Mouse (Mus musculus): ENCODE results near the gene Casz1. TPM values are rescaled to one million over a fixed set of nuclear protein-coding genes. Genes with fewer than 3 reads are reported as not detected.

Casz1 gene
- polyA plus RNA-seq, 1 experiment, result 120 TPM

- Histone ChIP-seq H3K36me3 (ENCODE audit: control insufficient read depth, insufficient read depth, low read length) (peaks cover 20% of the 10 kb centered on the region), H3K4me1 (ENCODE audit: control insufficient read depth, insufficient read depth, insufficient read length, low read length) (peaks cover 2% of the 10 kb centered on the region; the same call in 1 of the 2 replicates), H3K4me3 (ENCODE audit: low read depth, low read length) (no peak overlapping the region), H3K27me3 (ENCODE audit: control insufficient read depth, insufficient read depth, low read length) (no peaks in the 10 kb centered on the region), H3K27ac (ENCODE audit: insufficient read depth, low read depth, low read length) (no peak overlapping the region)
- TF ChIP-seq POLR2A (IDR thresholded peaks at IDR 0.05; ENCODE audit: low read depth, low read length) (no peak), CTCF (IDR thresholded peaks at IDR 0.05; ENCODE audit: extremely low read depth, insufficient read length, insufficient replicate concordance, low read depth, low read length) (no peak)
- WGBS, result 82% methylated on average over 11 of the region's 11 CpGs
Measured at GRCm38 (mm10) chr4:148920610-148921009, 116.4 kb downstream of the Casz1 start.

GRCm38 (mm10) chr4:148922221-148922700, 118.0 kb downstream of the Casz1 start:
- no peaks in the 10 kb centered on the region for H3K27me3 ChIP-seq (ENCODE audit: control insufficient read depth, insufficient read depth, low read length)
- no peak overlapping the region for H3K27ac ChIP-seq (ENCODE audit: insufficient read depth, low read depth, low read length)
- TF ChIP-seq POLR2A (IDR thresholded peaks at IDR 0.05; ENCODE audit: low read depth, low read length), result no peak
- TF ChIP-seq CTCF (IDR thresholded peaks at IDR 0.05; ENCODE audit: extremely low read depth, insufficient read length, insufficient replicate concordance, low read depth, low read length), result no peak
- H3K36me3 ChIP-seq (ENCODE audit: control insufficient read depth, insufficient read depth, low read length), result peaks cover 20% of the 10 kb centered on the region
- H3K4me1 ChIP-seq (ENCODE audit: control insufficient read depth, insufficient read depth, insufficient read length, low read length), result peaks cover 4% of the 10 kb centered on the region; the same call in 1 of the 2 replicates
- 73% methylated on average over 16 of the region's 16 CpGs for WGBS
- no peak overlapping the region for H3K4me3 ChIP-seq (ENCODE audit: low read depth, low read length)

GRCm38 (mm10) chr4:148923414-148923813, 119.2 kb downstream of the Casz1 start:
- Histone ChIP-seq H3K4me1 (ENCODE audit: control insufficient read depth, insufficient read depth, insufficient read length, low read length) (peaks cover 4% of the 10 kb centered on the region; the same call in 1 of the 2 replicates), H3K4me3 (ENCODE audit: low read depth, low read length) (no peak overlapping the region), H3K27ac (ENCODE audit: insufficient read depth, low read depth, low read length) (peak overlapping the region; percentile 8; the same call in 1 of the 2 replicates), H3K27me3 (ENCODE audit: control insufficient read depth, insufficient read depth, low read length) (no peaks in the 10 kb centered on the region), H3K36me3 (ENCODE audit: control insufficient read depth, insufficient read depth, low read length) (peaks cover 20% of the 10 kb centered on the region)
- TF ChIP-seq POLR2A (IDR thresholded peaks at IDR 0.05; ENCODE audit: low read depth, low read length) (no peak), CTCF (IDR thresholded peaks at IDR 0.05; ENCODE audit: extremely low read depth, insufficient read length, insufficient replicate concordance, low read depth, low read length) (no peak)
- WGBS, result 69% methylated on average over 9 of the region's 9 CpGs

DNA sequence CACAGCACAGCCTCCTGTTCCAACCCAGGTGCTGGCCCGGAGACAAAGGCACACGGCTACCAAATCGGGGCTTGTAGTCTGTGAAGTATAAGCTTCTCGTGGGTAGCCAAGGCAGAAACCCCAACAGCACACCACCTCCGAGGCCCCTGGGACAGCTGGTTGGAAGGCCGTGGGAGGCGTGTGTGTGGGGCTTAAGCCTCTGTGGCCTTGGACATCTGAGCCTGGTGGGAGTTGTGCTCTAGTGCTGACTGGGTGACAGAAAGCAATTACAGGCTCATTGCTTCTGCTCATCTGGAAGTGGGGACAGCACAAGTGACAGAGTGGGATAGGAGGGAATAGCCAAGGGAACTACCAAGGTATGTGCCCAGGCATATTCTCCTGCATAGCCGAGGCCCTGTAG, 119.7 kb downstream of the Casz1 start:
- no peaks in the 10 kb centered on the region for H3K27me3 ChIP-seq (ENCODE audit: control insufficient read depth, insufficient read depth, low read length)
- TF ChIP-seq POLR2A (IDR thresholded peaks at IDR 0.05; ENCODE audit: low read depth, low read length) (no peak), CTCF (IDR thresholded peaks at IDR 0.05; ENCODE audit: extremely low read depth, insufficient read length, insufficient replicate concordance, low read depth, low read length) (no peak)
- no peak overlapping the region for H3K4me3 ChIP-seq (ENCODE audit: low read depth, low read length)
- WGBS, result 76% methylated on average over 8 of the region's 8 CpGs
- peaks cover 4% of the 10 kb centered on the region; the same call in 1 of the 2 replicates for H3K4me1 ChIP-seq (ENCODE audit: control insufficient read depth, insufficient read depth, insufficient read length, low read length)
- peaks cover 26% of the 10 kb centered on the region for H3K36me3 ChIP-seq (ENCODE audit: control insufficient read depth, insufficient read depth, low read length)
- peak overlapping the region; percentile 8; the same call in 1 of the 2 replicates for H3K27ac ChIP-seq (ENCODE audit: insufficient read depth, low read depth, low read length)

GRCm38 (mm10) chr4:148925589-148926359, 121.5 kb downstream of the Casz1 start:
- no peak overlapping the region for H3K27ac ChIP-seq (ENCODE audit: insufficient read depth, low read depth, low read length)
- 66% methylated on average over 18 of the region's 18 CpGs for WGBS
- no peak overlapping the region for H3K4me3 ChIP-seq (ENCODE audit: low read depth, low read length)
- no peaks in the 10 kb centered on the region for H3K27me3 ChIP-seq (ENCODE audit: control insufficient read depth, insufficient read depth, low read length)
- peaks cover 27% of the 10 kb centered on the region for H3K36me3 ChIP-seq (ENCODE audit: control insufficient read depth, insufficient read depth, low read length)
- peaks cover 4% of the 10 kb centered on the region; the same call in 1 of the 2 replicates for H3K4me1 ChIP-seq (ENCODE audit: control insufficient read depth, insufficient read depth, insufficient read length, low read length)
- no peak for TF ChIP-seq POLR2A (IDR thresholded peaks at IDR 0.05; ENCODE audit: low read depth, low read length)
- no peak for TF ChIP-seq CTCF (IDR thresholded peaks at IDR 0.05; ENCODE audit: extremely low read depth, insufficient read length, insufficient replicate concordance, low read depth, low read length)

- WGBS, result 67% methylated on average over 8 of the region's 8 CpGs
- Histone ChIP-seq H3K27me3 (ENCODE audit: control insufficient read depth, insufficient read depth, low read length) (no peaks in the 10 kb centered on the region), H3K27ac (ENCODE audit: insufficient read depth, low read depth, low read length) (no peak overlapping the region), H3K4me1 (ENCODE audit: control insufficient read depth, insufficient read depth, insufficient read length, low read length) (peaks cover 4% of the 10 kb centered on the region; the same call in 1 of the 2 replicates), H3K4me3 (ENCODE audit: low read depth, low read length) (no peak overlapping the region), H3K36me3 (ENCODE audit: control insufficient read depth, insufficient read depth, low read length) (peaks cover 31% of the 10 kb centered on the region)
- TF ChIP-seq CTCF (IDR thresholded peaks at IDR 0.05; ENCODE audit: extremely low read depth, insufficient read length, insufficient replicate concordance, low read depth, low read length), result no peak
- TF ChIP-seq POLR2A (IDR thresholded peaks at IDR 0.05; ENCODE audit: low read depth, low read length), result no peak
Measured at GRCm38 (mm10) chr4:148926459-148926858, 122.2 kb downstream of the Casz1 start.

GRCm38 (mm10) chr4:148928316-148928715, 124.1 kb downstream of the Casz1 start:
- H3K27me3 ChIP-seq (ENCODE audit: control insufficient read depth, insufficient read depth, low read length), result no peaks in the 10 kb centered on the region
- TF ChIP-seq CTCF (IDR thresholded peaks at IDR 0.05; ENCODE audit: extremely low read depth, insufficient read length, insufficient replicate concordance, low read depth, low read length), result no peak
- no peak for TF ChIP-seq POLR2A (IDR thresholded peaks at IDR 0.05; ENCODE audit: low read depth, low read length)
- peaks cover 44% of the 10 kb centered on the region for H3K36me3 ChIP-seq (ENCODE audit: control insufficient read depth, insufficient read depth, low read length)
- peaks cover 4% of the 10 kb centered on the region; the same call in 1 of the 2 replicates for H3K4me1 ChIP-seq (ENCODE audit: control insufficient read depth, insufficient read depth, insufficient read length, low read length)
- H3K4me3 ChIP-seq (ENCODE audit: low read depth, low read length), result no peak overlapping the region
- H3K27ac ChIP-seq (ENCODE audit: insufficient read depth, low read depth, low read length), result no peak overlapping the region
- 62% methylated on average over 9 of the region's 9 CpGs for WGBS

Data from small intestine, adult 2 months (tissue).